ENCODE assay signal across 12 mouse cellular contexts in genomic region chr1:135128011-135128441, GRCm38 (mm10). TPM values are rescaled to one million over a fixed set of nuclear protein-coding genes. Genes with fewer than 3 reads are reported as not detected.
DNase-seq lines count a peak whose midpoint lies in the region; ATAC-seq lines count a peak whose summit lies in the region.
"Had no signal": no experiment of that assay in that cellular context is flagged by ENCODE, and none has a peak within 500 bp of the region (broad histone marks: within the 10 kb centered on the region; RNA-seq: fewer than 3 reads in every experiment).

No protein-coding gene starts in this region.

- no peak overlapping the region for H3K9ac ChIP-seq in intestine, embryonic 14.5 days (ENCODE audit: low read length)
- no peak overlapping the region for H3K9ac ChIP-seq in intestine, embryonic 16.5 days (ENCODE audit: low read depth, low read length)
- peak overlapping the region; percentile 54 for H3K9ac ChIP-seq in embryonic facial prominence, embryonic 13.5 days
- peak overlapping the region; percentile 2; the same call in 1 of the 2 replicates for H3K9ac ChIP-seq in limb, embryonic 13.5 days
- no peak overlapping the region for H3K9ac ChIP-seq in forebrain, embryonic 16.5 days (replicated peaks; ENCODE audit: low read depth, low read length)
- H3K9ac ChIP-seq in midbrain, embryonic 16.5 days (ENCODE audit: low read depth, low read length) = no peak overlapping the region
- H3K9ac ChIP-seq: midbrain, embryonic 12.5 days; neural tube, embryonic 15.5 days had no signal

- H3K27ac ChIP-seq in intestine, embryonic 14.5 days (ENCODE audit: low read depth) = no peak overlapping the region
- no peak overlapping the region for H3K27ac ChIP-seq in intestine, embryonic 16.5 days (ENCODE audit: low read length)
- peak overlapping the region; percentile 94 for H3K27ac ChIP-seq in embryonic facial prominence, embryonic 13.5 days
- H3K27ac ChIP-seq in limb, embryonic 13.5 days = peak overlapping the region; percentile 72
- no peak overlapping the region for H3K27ac ChIP-seq in forebrain, embryonic 16.5 days (ENCODE audit: low read length)
- no peak overlapping the region for H3K27ac ChIP-seq in midbrain, embryonic 16.5 days (ENCODE audit: low read length)
- H3K27ac ChIP-seq: midbrain, embryonic 12.5 days; neural tube, embryonic 15.5 days had no signal

- H3K9me3 ChIP-seq in intestine, embryonic 14.5 days (ENCODE audit: control insufficient read depth, low read length) = no peaks in the 10 kb centered on the region
- no peaks in the 10 kb centered on the region for H3K9me3 ChIP-seq in intestine, embryonic 16.5 days (ENCODE audit: control insufficient read depth, low read length)
- no peaks in the 10 kb centered on the region for H3K9me3 ChIP-seq in embryonic facial prominence, embryonic 13.5 days
- no peaks in the 10 kb centered on the region for H3K9me3 ChIP-seq in limb, embryonic 13.5 days
- no peaks in the 10 kb centered on the region for H3K9me3 ChIP-seq in forebrain, embryonic 16.5 days (ENCODE audit: control insufficient read depth, low read length)
- no peaks in the 10 kb centered on the region for H3K9me3 ChIP-seq in midbrain, embryonic 16.5 days (replicated peaks; ENCODE audit: control insufficient read depth, low read length, poor library complexity, severe bottlenecking)
- H3K9me3 ChIP-seq: midbrain, embryonic 12.5 days; neural tube, embryonic 15.5 days had no signal

- H3K4me3 ChIP-seq in intestine, embryonic 14.5 days (ENCODE audit: low read depth, low read length) = no peak overlapping the region
- no peak overlapping the region for H3K4me3 ChIP-seq in intestine, embryonic 16.5 days (ENCODE audit: low read length)
- peak overlapping the region; percentile 18; the same call in 1 of the 2 replicates for H3K4me3 ChIP-seq in embryonic facial prominence, embryonic 13.5 days
- H3K4me3 ChIP-seq in limb, embryonic 13.5 days = no peak overlapping the region
- no peak overlapping the region for H3K4me3 ChIP-seq in forebrain, embryonic 16.5 days (replicated peaks; ENCODE audit: low read length)
- no peak overlapping the region for H3K4me3 ChIP-seq in midbrain, embryonic 16.5 days (ENCODE audit: low read depth, low read length)
- H3K4me3 ChIP-seq: midbrain, embryonic 12.5 days; neural tube, embryonic 15.5 days had no signal

- DNase-seq in intestine, embryonic 14.5 days (ENCODE audit: low spot score) = no peak
- peak; percentile 66 for DNase-seq in CD4-positive, CD25-positive, alpha-beta regulatory T cell, adult 2 months (ENCODE audit: low read depth, low spot score)
- DNase-seq in cerebellum, adult 9-11 months = no peak
- DNase-seq: cerebellum, adult 9-10 months; lung, adult 18-20 months had no signal

- H3K4me1 ChIP-seq in intestine, embryonic 14.5 days (replicated peaks; ENCODE audit: control insufficient read depth, insufficient read depth, low read length) = peaks cover 18% of the 10 kb centered on the region
- 0 out of 2 replicates have a peak, but pooled peaks cover 7% of the 10 kb centered on the region for H3K4me1 ChIP-seq in intestine, embryonic 16.5 days (ENCODE audit: control insufficient read depth, insufficient read depth, low read length)
- peaks cover 70% of the 10 kb centered on the region for H3K4me1 ChIP-seq in embryonic facial prominence, embryonic 13.5 days
- H3K4me1 ChIP-seq in limb, embryonic 13.5 days = peaks cover 51% of the 10 kb centered on the region
- H3K4me1 ChIP-seq in forebrain, embryonic 16.5 days (replicated peaks; ENCODE audit: control insufficient read depth, insufficient read depth, low read length) = no peaks in the 10 kb centered on the region
- no peaks in the 10 kb centered on the region; the same call in 1 of the 2 replicates for H3K4me1 ChIP-seq in midbrain, embryonic 16.5 days (ENCODE audit: control insufficient read depth, insufficient read depth, low read length)

- H3K36me3 ChIP-seq in intestine, embryonic 14.5 days (ENCODE audit: control insufficient read depth, insufficient read depth, low read length) = no peaks in the 10 kb centered on the region
- H3K36me3 ChIP-seq in intestine, embryonic 16.5 days (ENCODE audit: control insufficient read depth, insufficient read depth, low read length) = no peaks in the 10 kb centered on the region
- no peaks in the 10 kb centered on the region for H3K36me3 ChIP-seq in embryonic facial prominence, embryonic 13.5 days
- no peaks in the 10 kb centered on the region for H3K36me3 ChIP-seq in limb, embryonic 13.5 days
- no peaks in the 10 kb centered on the region for H3K36me3 ChIP-seq in forebrain, embryonic 16.5 days (ENCODE audit: control insufficient read depth, insufficient read depth)
- no peaks in the 10 kb centered on the region for H3K36me3 ChIP-seq in midbrain, embryonic 16.5 days (ENCODE audit: control insufficient read depth, insufficient read depth, low read length)
- H3K36me3 ChIP-seq: midbrain, embryonic 12.5 days; neural tube, embryonic 15.5 days had no signal

- ATAC-seq in intestine, embryonic 14.5 days (replicated peaks; ENCODE audit: low FRiP score, low TSS enrichment, low read depth) = 0 out of 2 replicates have a peak, but pooled peaks have one; percentile 44
- no peak for ATAC-seq in intestine, embryonic 16.5 days
- ATAC-seq in embryonic facial prominence, embryonic 13.5 days (ENCODE audit: insufficient number of reproducible peaks, insufficient read depth, low FRiP score, low TSS enrichment, low read depth) = peak; percentile 79
- ATAC-seq in limb, embryonic 13.5 days (ENCODE audit: low FRiP score, low read depth) = peak; percentile 82
- no peak for ATAC-seq in forebrain, embryonic 16.5 days
- ATAC-seq in midbrain, embryonic 16.5 days = no peak

- no peak overlapping the region for H3K4me2 ChIP-seq in intestine, embryonic 14.5 days (ENCODE audit: low read length)
- H3K4me2 ChIP-seq in intestine, embryonic 16.5 days (ENCODE audit: low read depth, low read length) = no peak overlapping the region
- peak overlapping the region; percentile 52 for H3K4me2 ChIP-seq in embryonic facial prominence, embryonic 13.5 days
- peak overlapping the region; percentile 37; the same call in 1 of the 2 replicates for H3K4me2 ChIP-seq in limb, embryonic 13.5 days (replicated peaks)
- H3K4me2 ChIP-seq in forebrain, embryonic 16.5 days (ENCODE audit: low read length) = no peak overlapping the region
- H3K4me2 ChIP-seq in midbrain, embryonic 16.5 days (ENCODE audit: low read length) = no peak overlapping the region
- H3K4me2 ChIP-seq: midbrain, embryonic 12.5 days; neural tube, embryonic 15.5 days had no signal

- no peaks in the 10 kb centered on the region for H3K27me3 ChIP-seq in intestine, embryonic 14.5 days (replicated peaks; ENCODE audit: control insufficient read depth, insufficient read depth, low read length)
- peaks cover 5% of the 10 kb centered on the region; the same call in 1 of the 2 replicates for H3K27me3 ChIP-seq in intestine, embryonic 16.5 days (replicated peaks; ENCODE audit: control insufficient read depth, insufficient read depth, low read length)
- H3K27me3 ChIP-seq in embryonic facial prominence, embryonic 13.5 days = peaks cover 14% of the 10 kb centered on the region; the same call in 1 of the 2 replicates
- peaks cover 14% of the 10 kb centered on the region for H3K27me3 ChIP-seq in limb, embryonic 13.5 days
- H3K27me3 ChIP-seq in forebrain, embryonic 16.5 days (replicated peaks; ENCODE audit: control insufficient read depth, insufficient read depth, low read length) = no peaks in the 10 kb centered on the region
- no peaks in the 10 kb centered on the region for H3K27me3 ChIP-seq in midbrain, embryonic 16.5 days (ENCODE audit: control insufficient read depth, insufficient read depth, low read depth, low read length)

- WGBS in intestine, embryonic 14.5 days = 39% methylated on average over 5 of the region's 6 CpGs
- WGBS in intestine, embryonic 16.5 days = 46% methylated on average over 6 of the region's 6 CpGs
- 23% methylated on average over 6 of the region's 6 CpGs for WGBS in embryonic facial prominence, embryonic 13.5 days
- 39% methylated on average over 6 of the region's 6 CpGs for WGBS in limb, embryonic 13.5 days
- WGBS in forebrain, embryonic 16.5 days = 51% methylated on average over 6 of the region's 6 CpGs
- 57% methylated on average over 5 of the region's 6 CpGs for WGBS in midbrain, embryonic 16.5 days

RNA-seq across cellular contexts. Expression of gene Ptpn7, which starts 4.5 kb away (rescaled TPM):
- polyA plus RNA-seq in intestine, embryonic 14.5 days (2014; fragmentation: Nextera tagmentation; extraction: Ambion mirVana) = 2.0 TPM in 2 replicates
- polyA plus RNA-seq in intestine, embryonic 16.5 days (2015; fragmentation: Nextera tagmentation; extraction: Ambion mirVana) = 2.2 and 2.9 TPM in 2 replicates
- polyA plus RNA-seq in embryonic facial prominence, embryonic 13.5 days (2015; fragmentation: Nextera tagmentation; extraction: Ambion mirVana) = 1.5 and 2.2 TPM in 2 replicates
- 2.3 TPM in 2 replicates for polyA plus RNA-seq in limb, embryonic 13.5 days (2015; fragmentation: Nextera tagmentation; extraction: Ambion mirVana)
- 0.24 and 0.27 TPM in 2 replicates for polyA plus RNA-seq in forebrain, embryonic 16.5 days (2015; fragmentation: Nextera tagmentation; extraction: Ambion mirVana)
- polyA plus RNA-seq in midbrain, embryonic 16.5 days (2015; fragmentation: Nextera tagmentation; extraction: Ambion mirVana) = 0.11 and 0.26 TPM in 2 replicates

RNA-seq across cellular contexts. Expression of gene Arl8a, which starts 18.6 kb away (rescaled TPM):
- 54.2 and 55.1 TPM in 2 replicates for polyA plus RNA-seq in intestine, embryonic 14.5 days (2014; fragmentation: Nextera tagmentation; extraction: Ambion mirVana)
- polyA plus RNA-seq in intestine, embryonic 16.5 days (2015; fragmentation: Nextera tagmentation; extraction: Ambion mirVana) = 21.4 and 56.5 TPM in 2 replicates
- polyA plus RNA-seq in embryonic facial prominence, embryonic 13.5 days (2015; fragmentation: Nextera tagmentation; extraction: Ambion mirVana) = 75.2 and 78.6 TPM in 2 replicates
- polyA plus RNA-seq in limb, embryonic 13.5 days (2015; fragmentation: Nextera tagmentation; extraction: Ambion mirVana) = 61.8 and 67.1 TPM in 2 replicates
- 323 and 336 TPM in 2 replicates for polyA plus RNA-seq in forebrain, embryonic 16.5 days (2015; fragmentation: Nextera tagmentation; extraction: Ambion mirVana)
- 390 and 409 TPM in 2 replicates for polyA plus RNA-seq in midbrain, embryonic 16.5 days (2015; fragmentation: Nextera tagmentation; extraction: Ambion mirVana)

RNA-seq across cellular contexts. Expression of gene Lgr6, which starts 22.9 kb away (rescaled TPM):
- 0.69 and 0.97 TPM in 2 replicates for polyA plus RNA-seq in intestine, embryonic 14.5 days (2014; fragmentation: Nextera tagmentation; extraction: Ambion mirVana)
- polyA plus RNA-seq in intestine, embryonic 16.5 days (2015; fragmentation: Nextera tagmentation; extraction: Ambion mirVana) = 0.43 and 0.44 TPM in 2 replicates
- 8.3 and 11.5 TPM in 2 replicates for polyA plus RNA-seq in embryonic facial prominence, embryonic 13.5 days (2015; fragmentation: Nextera tagmentation; extraction: Ambion mirVana)
- polyA plus RNA-seq in limb, embryonic 13.5 days (2015; fragmentation: Nextera tagmentation; extraction: Ambion mirVana) = 2.7 and 2.8 TPM in 2 replicates
- polyA plus RNA-seq in forebrain, embryonic 16.5 days (2015; fragmentation: Nextera tagmentation; extraction: Ambion mirVana) = 0.53 and 0.60 TPM in 2 replicates
- 1.1 and 1.2 TPM in 2 replicates for polyA plus RNA-seq in midbrain, embryonic 16.5 days (2015; fragmentation: Nextera tagmentation; extraction: Ambion mirVana)

RNA-seq across cellular contexts. Expression of gene Gpr37l1, which starts 39.5 kb away (rescaled TPM):
- 0.35 and 0.50 TPM in 2 replicates for polyA plus RNA-seq in intestine, embryonic 14.5 days (2014; fragmentation: Nextera tagmentation; extraction: Ambion mirVana)
- polyA plus RNA-seq in intestine, embryonic 16.5 days (2015; fragmentation: Nextera tagmentation; extraction: Ambion mirVana) = 0.71 and 0.77 TPM in 2 replicates
- polyA plus RNA-seq in embryonic facial prominence, embryonic 13.5 days (2015; fragmentation: Nextera tagmentation; extraction: Ambion mirVana) = not detected in 2 replicates
- 0.06 TPM in 1 of 2 replicates, not detected in the other for polyA plus RNA-seq in limb, embryonic 13.5 days (2015; fragmentation: Nextera tagmentation; extraction: Ambion mirVana)
- polyA plus RNA-seq in forebrain, embryonic 16.5 days (2015; fragmentation: Nextera tagmentation; extraction: Ambion mirVana) = 0.24 and 0.48 TPM in 2 replicates
- polyA plus RNA-seq in midbrain, embryonic 16.5 days (2015; fragmentation: Nextera tagmentation; extraction: Ambion mirVana) = 1.1 and 2.7 TPM in 2 replicates
- polyA plus RNA-seq: midbrain, embryonic 12.5 days had no signal

Comparison
In these comparisons a context has a peak if more than half of its experiments do, and no peak if none do; other contexts are left out.
1. ATAC-seq: peak in intestine, embryonic 14.5 days (single experiment), embryonic facial prominence, embryonic 13.5 days (single experiment) and limb, embryonic 13.5 days (single experiment); none in intestine, embryonic 16.5 days (single experiment), forebrain, embryonic 16.5 days (single experiment) and midbrain, embryonic 16.5 days (single experiment).
2. H3K27ac ChIP-seq: peak in embryonic facial prominence, embryonic 13.5 days (single experiment) and limb, embryonic 13.5 days (single experiment); none in intestine, embryonic 14.5 days (single experiment), intestine, embryonic 16.5 days (single experiment), forebrain, embryonic 16.5 days (single experiment) and midbrain, embryonic 16.5 days (single experiment).
3. H3K4me2 ChIP-seq: peak in embryonic facial prominence, embryonic 13.5 days (single experiment) and limb, embryonic 13.5 days (single experiment); none in intestine, embryonic 14.5 days (single experiment), intestine, embryonic 16.5 days (single experiment), forebrain, embryonic 16.5 days (single experiment) and midbrain, embryonic 16.5 days (single experiment).
4. H3K9ac ChIP-seq: peak in embryonic facial prominence, embryonic 13.5 days (single experiment) and limb, embryonic 13.5 days (single experiment); none in intestine, embryonic 14.5 days (single experiment), intestine, embryonic 16.5 days (single experiment), forebrain, embryonic 16.5 days (single experiment) and midbrain, embryonic 16.5 days (single experiment).